Mouse (Mus musculus): Measurements from ENCODE around the gene Ppox. TPM values are rescaled to one million over a fixed set of nuclear protein-coding genes. Genes with fewer than 3 reads are reported as not detected.
"Not testable (repeated sequence)": the region's sequence is repeated elsewhere in the genome, so short reads cannot be mapped to it uniquely, and the experiment has no call there.

Ppox gene
- polyA plus RNA-seq, 1 experiment: 51.5 TPM

- Histone ChIP-seq H3K27me3 (replicated peaks; ENCODE audit: control insufficient read depth, insufficient read depth, low read length) (no peaks in the 10 kb centered on the region), H3K4me3 (ENCODE audit: insufficient read depth, low read depth, low read length) (no peak overlapping the region), H3K27ac (ENCODE audit: insufficient read depth, low read depth, low read length) (peak overlapping the region; percentile 15), H3K4me1 (ENCODE audit: control insufficient read depth, insufficient read depth, low read length) (peaks cover 6% of the 10 kb centered on the region; the same call in 1 of the 2 replicates), H3K36me3 (ENCODE audit: control insufficient read depth, insufficient read depth, low read length) (no peaks in the 10 kb centered on the region; the same call in 1 of the 2 replicates)
- no peak for DNase-seq
- WGBS: 50% methylated on average over 3 of the region's 3 CpGs
- TF ChIP-seq POLR2A (IDR thresholded peaks at IDR 0.05; ENCODE audit: low read depth, low read length): no peak
- no peak for TF ChIP-seq CTCF (conservative IDR thresholded peaks at IDR 0.05; ENCODE audit: insufficient read depth, insufficient read length, low read depth, low read length)
These were observed 32.4 kb downstream of the Ppox start for GRCm38 (mm10) chr1:171248386-171249226.

- no peak overlapping the region; the same call in 1 of the 2 replicates for H3K4me3 ChIP-seq (ENCODE audit: insufficient read depth, low read depth, low read length)
- no peaks in the 10 kb centered on the region; the same call in 1 of the 2 replicates for H3K36me3 ChIP-seq (ENCODE audit: control insufficient read depth, insufficient read depth, low read length)
- peaks cover 6% of the 10 kb centered on the region; the same call in 1 of the 2 replicates for H3K4me1 ChIP-seq (ENCODE audit: control insufficient read depth, insufficient read depth, low read length)
- 13% methylated on average over 4 of the region's 4 CpGs for WGBS
- H3K27ac ChIP-seq (ENCODE audit: insufficient read depth, low read depth, low read length): peak overlapping the region; percentile 77
- no peaks in the 10 kb centered on the region for H3K27me3 ChIP-seq (replicated peaks; ENCODE audit: control insufficient read depth, insufficient read depth, low read length)
- TF ChIP-seq CTCF (conservative IDR thresholded peaks at IDR 0.05; ENCODE audit: insufficient read depth, insufficient read length, low read depth, low read length): no peak
- TF ChIP-seq POLR2A (IDR thresholded peaks at IDR 0.05; ENCODE audit: low read depth, low read length): no peak
- DNase-seq: no peak
These were observed 33.1 kb downstream of the Ppox start for GRCm38 (mm10) chr1:171247916-171248315.

- peak overlapping the region; percentile 40 for H3K4me3 ChIP-seq (ENCODE audit: insufficient read depth, low read depth, low read length)
- peaks cover 6% of the 10 kb centered on the region; the same call in 1 of the 2 replicates for H3K4me1 ChIP-seq (ENCODE audit: control insufficient read depth, insufficient read depth, low read length)
- 9% methylated on average over 13 of the region's 13 CpGs for WGBS
- DNase-seq: no peak
- no peaks in the 10 kb centered on the region for H3K27me3 ChIP-seq (replicated peaks; ENCODE audit: control insufficient read depth, insufficient read depth, low read length)
- no peaks in the 10 kb centered on the region; the same call in 1 of the 2 replicates for H3K36me3 ChIP-seq (ENCODE audit: control insufficient read depth, insufficient read depth, low read length)
- H3K27ac ChIP-seq (ENCODE audit: insufficient read depth, low read depth, low read length): peak overlapping the region; percentile 77
- TF ChIP-seq CTCF (conservative IDR thresholded peaks at IDR 0.05; ENCODE audit: insufficient read depth, insufficient read length, low read depth, low read length): no peak
These were observed 33.5 kb downstream of the Ppox start for GRCm38 (mm10) chr1:171247453-171247841.

GRCm38 (mm10) chr1:171246709-171247452 is 34.1 kb downstream of the Ppox start:
- under 1% methylated on average over 41 of the region's 41 CpGs for WGBS
- Histone ChIP-seq H3K36me3 (ENCODE audit: control insufficient read depth, insufficient read depth, low read length) (no peaks in the 10 kb centered on the region; the same call in 1 of the 2 replicates), H3K27ac (ENCODE audit: insufficient read depth, low read depth, low read length) (peak overlapping the region; percentile 96), H3K4me3 (ENCODE audit: insufficient read depth, low read depth, low read length) (peak overlapping the region; percentile 79), H3K4me1 (ENCODE audit: control insufficient read depth, insufficient read depth, low read length) (peaks cover 6% of the 10 kb centered on the region; the same call in 1 of the 2 replicates), H3K27me3 (replicated peaks; ENCODE audit: control insufficient read depth, insufficient read depth, low read length) (no peaks in the 10 kb centered on the region)
- DNase-seq: peak; percentile 99
- TF ChIP-seq CTCF (conservative IDR thresholded peaks at IDR 0.05; ENCODE audit: insufficient read depth, insufficient read length, low read depth, low read length) (peak; percentile 84), POLR2A (IDR thresholded peaks at IDR 0.05; ENCODE audit: low read depth, low read length) (peak; percentile 82)

- Histone ChIP-seq H3K27ac (ENCODE audit: insufficient read depth, low read depth, low read length) (no peak overlapping the region), H3K36me3 (ENCODE audit: control insufficient read depth, insufficient read depth, low read length) (peaks cover 2% of the 10 kb centered on the region), H3K27me3 (replicated peaks; ENCODE audit: control insufficient read depth, insufficient read depth, low read length) (no peaks in the 10 kb centered on the region), H3K4me3 (ENCODE audit: insufficient read depth, low read depth, low read length) (no peak overlapping the region), H3K4me1 (ENCODE audit: control insufficient read depth, insufficient read depth, low read length) (peaks cover 6% of the 10 kb centered on the region; the same call in 1 of the 2 replicates)
- WGBS: 79% methylated on average over 8 of the region's 8 CpGs
- TF ChIP-seq POLR2A (IDR thresholded peaks at IDR 0.05; ENCODE audit: low read depth, low read length): no peak
- TF ChIP-seq CTCF (conservative IDR thresholded peaks at IDR 0.05; ENCODE audit: insufficient read depth, insufficient read length, low read depth, low read length): no peak
- no peak for DNase-seq
These were observed 35.6 kb downstream of the Ppox start for GRCm38 (mm10) chr1:171245353-171245752.

GRCm38 (mm10) chr1:171241952-171242351 is 39.0 kb downstream of the Ppox start:
- H3K4me1 ChIP-seq (ENCODE audit: control insufficient read depth, insufficient read depth, low read length); H3K27me3 ChIP-seq (replicated peaks; ENCODE audit: control insufficient read depth, insufficient read depth, low read length); H3K4me3 ChIP-seq (ENCODE audit: insufficient read depth, low read depth, low read length); H3K27ac ChIP-seq (ENCODE audit: insufficient read depth, low read depth, low read length): not testable (repeated sequence)
- WGBS: 65% methylated on average over 12 of the region's 12 CpGs
- peaks cover 14% of the 10 kb centered on the region for H3K36me3 ChIP-seq (ENCODE audit: control insufficient read depth, insufficient read depth, low read length)
- 0 out of 2 replicates have a peak, but pooled peaks have one; percentile 19 for TF ChIP-seq CTCF (conservative IDR thresholded peaks at IDR 0.05; ENCODE audit: insufficient read depth, insufficient read length, low read depth, low read length)
- DNase-seq: peak; percentile 58

GRCm38 (mm10) chr1:171240911-171241310 is 40.1 kb downstream of the Ppox start:
- peaks cover 3% of the 10 kb centered on the region; the same call in 1 of the 2 replicates for H3K4me1 ChIP-seq (ENCODE audit: control insufficient read depth, insufficient read depth, low read length)
- no peak for TF ChIP-seq POLR2A (IDR thresholded peaks at IDR 0.05; ENCODE audit: low read depth, low read length)
- no peak for TF ChIP-seq CTCF (conservative IDR thresholded peaks at IDR 0.05; ENCODE audit: insufficient read depth, insufficient read length, low read depth, low read length)
- peak overlapping the region; percentile 63; the same call in 1 of the 2 replicates for H3K27ac ChIP-seq (ENCODE audit: insufficient read depth, low read depth, low read length)
- peaks cover 16% of the 10 kb centered on the region for H3K36me3 ChIP-seq (ENCODE audit: control insufficient read depth, insufficient read depth, low read length)
- H3K27me3 ChIP-seq (replicated peaks; ENCODE audit: control insufficient read depth, insufficient read depth, low read length): no peaks in the 10 kb centered on the region
- WGBS: 69% methylated on average over 10 of the region's 10 CpGs
- no peak overlapping the region for H3K4me3 ChIP-seq (ENCODE audit: insufficient read depth, low read depth, low read length)
- no peak for DNase-seq

All from kidney, adult 2 months (tissue).